Mouse (Mus musculus): ENCODE results near the gene Xylt1.

Xylt1 gene

GRCm38 (mm10) chr7:117380418-117381187 is at the start of gene Xylt1:
Gene Xylt1, plus strand, starts transcription at chr7:117380979.
- in situ Hi-C loops (cut with MseI, MboI): loop anchor here in 1 of 2 experiments (10.0 to 25.0 kb wide), 2 partner anchors 244 to 682 kb away; no protein-coding TSS in a partner anchor

- in situ Hi-C loops (cut with MseI, MboI): no loop called here
Observed at GRCm38 (mm10) chr7:117333936-117334335, 46.8 kb upstream of the Xylt1 start.

- in situ Hi-C loops (cut with MseI, MboI): no loop called here
Observed at GRCm38 (mm10) chr7:117356316-117356715, 24.5 kb upstream of the Xylt1 start.

- in situ Hi-C loops (cut with MseI, MboI): no loop called here
Observed at GRCm38 (mm10) chr7:117357425-117358194, 23.2 kb upstream of the Xylt1 start.

GRCm38 (mm10) chr7:117361281-117361680 is 19.5 kb upstream of the Xylt1 start:
- in situ Hi-C loops (cut with MseI, MboI): no loop called here

- in situ Hi-C loops (cut with MseI, MboI): no loop called here
Observed at GRCm38 (mm10) chr7:117362493-117362892, 18.3 kb upstream of the Xylt1 start.

GRCm38 (mm10) chr7:117368647-117369289 is 12.0 kb upstream of the Xylt1 start:
- in situ Hi-C loops (cut with MseI, MboI): no loop called here

GRCm38 (mm10) chr7:117369290-117369941 is 11.4 kb upstream of the Xylt1 start:
- in situ Hi-C loops (cut with MseI, MboI): no loop called here

- in situ Hi-C loops (cut with MseI, MboI): loop anchor here (10.0 to 25.0 kb wide), 3 partner anchors 71 to 686 kb away; no protein-coding TSS in a partner anchor
Observed at GRCm38 (mm10) chr7:117375886-117376309, 4.9 kb upstream of the Xylt1 start.

- in situ Hi-C loops (cut with MseI, MboI): loop anchor here (10.0 to 25.0 kb wide), 3 partner anchors 72 to 685 kb away; no protein-coding TSS in a partner anchor
Observed at GRCm38 (mm10) chr7:117377138-117377537, 3.6 kb upstream of the Xylt1 start.

- in situ Hi-C loops (cut with MseI, MboI): loop anchor here in 1 of 2 experiments (10.0 to 25.0 kb wide), 2 partner anchors 245 to 682 kb away; no protein-coding TSS in a partner anchor
Observed at GRCm38 (mm10) chr7:117380036-117380417, 752 bp upstream of the Xylt1 start.

- in situ Hi-C loops (cut with MseI, MboI): loop anchor here in 1 of 2 experiments (10.0 to 25.0 kb wide), 2 partner anchors 243 to 681 kb away; no protein-coding TSS in a partner anchor
Observed at GRCm38 (mm10) chr7:117381188-117381981, 606 bp downstream of the Xylt1 start.

- in situ Hi-C loops (cut with MseI, MboI): loop anchor here in 1 of 2 experiments (10.0 to 25.0 kb wide), 2 partner anchors 243 to 680 kb away; no protein-coding TSS in a partner anchor
Observed at GRCm38 (mm10) chr7:117382006-117382405, 1.2 kb downstream of the Xylt1 start.

GRCm38 (mm10) chr7:117383147-117383940 is 2.6 kb downstream of the Xylt1 start:
- in situ Hi-C loops (cut with MseI, MboI): loop anchor here in 1 of 2 experiments (10.0 to 25.0 kb wide), 2 partner anchors 241 to 679 kb away; no protein-coding TSS in a partner anchor

GRCm38 (mm10) chr7:117386376-117386775 is 5.6 kb downstream of the Xylt1 start:
- in situ Hi-C loops (cut with MseI, MboI): loop anchor here in 1 of 2 experiments (10.0 to 25.0 kb wide), 2 partner anchors 238 to 676 kb away; no protein-coding TSS in a partner anchor

- in situ Hi-C loops (cut with MseI, MboI): loop anchor here in 1 of 2 experiments (10.0 to 25.0 kb wide), 2 partner anchors 236 to 674 kb away; no protein-coding TSS in a partner anchor
Observed at GRCm38 (mm10) chr7:117388284-117388988, 7.7 kb downstream of the Xylt1 start.

- in situ Hi-C loops (cut with MseI, MboI): loop anchor here in 1 of 2 experiments (10.0 to 25.0 kb wide), 2 partner anchors 236 to 673 kb away; no protein-coding TSS in a partner anchor
Observed at GRCm38 (mm10) chr7:117389048-117389447, 8.3 kb downstream of the Xylt1 start.
